Mouse (Mus musculus) ES-Bruce4 (cell line): Measurements from ENCODE around the gene Srebf1.

Experiments used
- CTCF ChIP-seq: IDR thresholded peaks from one replicate; pipeline ENCODE4 v1.8.1; 2011; ENCODE audit warnings: low read depth, low read length
- POLR2A ChIP-seq: IDR thresholded peaks from one replicate; pipeline ENCODE4 v1.8.1; 2011; ENCODE audit warnings: low read length; ENCODE audit not compliant: insufficient read depth

DNA sequence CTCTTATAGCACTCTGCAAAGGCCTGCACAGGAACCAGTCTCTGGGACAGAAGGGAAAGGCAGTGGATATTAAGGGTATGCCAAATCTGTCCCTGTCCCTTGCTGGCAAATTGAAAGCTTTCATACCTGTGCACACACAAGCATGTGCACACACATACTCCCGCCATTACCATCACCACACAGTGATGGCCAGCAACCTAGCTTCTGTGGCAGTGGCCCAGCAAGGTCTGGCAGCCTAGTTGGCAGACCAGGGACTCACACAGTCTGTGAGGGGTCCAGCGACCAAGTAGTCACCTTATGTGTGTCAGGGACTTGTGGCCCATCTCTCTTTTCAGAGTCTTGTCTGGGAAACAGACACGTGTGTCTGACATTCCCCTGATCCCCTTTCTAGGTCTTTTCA is 11.2 kb downstream of the Srebf1 start:
- TF ChIP-seq POLR2A (no peak), CTCF (no peak)
